Mouse (Mus musculus) brain, embryonic 14.5 days (tissue): ENCODE measurements around the gene Isyna1.

Experiments used
- CTCF ChIP-seq: fragments of 200-500 bp; IDR thresholded peaks from 2 replicates; pipeline ENCODE4 v1.5.1; 2012; ENCODE audit warnings: inconsistent platforms, mild to moderate bottlenecking, moderate library complexity, borderline replicate concordance; ENCODE audit not compliant: insufficient read depth, insufficient read length; ENCODE audit errors: extremely low read depth
- POLR2A ChIP-seq: fragments of 200-500 bp; IDR thresholded peaks from 2 replicates; pipeline ENCODE4 v1.6.1; 2012; ENCODE audit warnings: mild to moderate bottlenecking, inconsistent platforms, borderline replicate concordance; ENCODE audit not compliant: poor library complexity, insufficient read depth, insufficient read length, severe bottlenecking; ENCODE audit errors: extremely low read depth

DNA sequence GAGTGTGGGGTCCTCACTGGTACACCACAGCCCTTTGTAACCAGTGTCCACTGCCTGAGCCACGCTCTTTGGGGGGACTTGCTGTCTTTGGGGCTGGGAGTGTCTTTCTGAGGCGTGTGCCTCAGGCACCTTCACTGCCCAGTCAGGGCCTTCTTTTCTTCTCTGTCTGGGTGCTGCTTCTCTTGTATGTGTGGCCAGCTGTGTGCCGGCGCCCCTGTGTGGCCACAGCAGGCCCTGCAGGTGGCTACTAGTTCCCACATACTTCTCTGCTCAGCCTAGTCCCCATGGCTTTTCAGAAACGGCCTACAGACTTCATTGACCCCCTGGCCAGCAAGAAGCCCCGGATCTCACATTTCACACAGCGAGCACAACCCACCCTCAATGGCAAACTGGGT is 8.9 kb upstream of the Isyna1 start:
- TF ChIP-seq POLR2A (no peak), CTCF (peak; percentile 77)
